Mouse (Mus musculus) liver, embryonic 16.5 days (tissue): ENCODE results near the gene Rc3h1. TPM values are rescaled to one million over a fixed set of nuclear protein-coding genes. Genes with fewer than 3 reads are reported as not detected.
"Not testable (repeated sequence)": the region's sequence is repeated elsewhere in the genome, so short reads cannot be mapped to it uniquely, and the experiment has no call there.

ENCODE experiments used
- ATAC-seq: fragments of 200-750 bp; cut with Nextera tagmentation; 2 replicates; pipeline ENCODE4 v1.8.0; 2017; ENCODE audit warnings: low read depth, mild to moderate bottlenecking, moderate number of reproducible peaks, moderate library complexity
- H3K27ac ChIP-seq: fragments of 300-500 bp; sonication (generic); 2 replicates; pipeline ENCODE4 v1.5.1; 2014; ENCODE audit warnings: mild to moderate bottlenecking, low read length
- H3K27me3 ChIP-seq: fragments of 300-500 bp; sonication (generic); 2 replicates; pipeline ENCODE4 v1.6.1; 2014; ENCODE audit warnings: low read depth, low read length, mixed read lengths; ENCODE audit not compliant: control insufficient read depth, insufficient read depth
- H3K36me3 ChIP-seq: fragments of 300-500 bp; sonication (generic); 2 replicates; pipeline ENCODE4 v1.6.1; 2014; ENCODE audit warnings: mild to moderate bottlenecking; ENCODE audit not compliant: control insufficient read depth, insufficient read depth
- H3K4me1 ChIP-seq: fragments of 300-500 bp; sonication (generic); 2 replicates; pipeline ENCODE4 v1.6.1; 2014; ENCODE audit warnings: low read depth, low read length, mixed read lengths; ENCODE audit not compliant: control insufficient read depth
- H3K4me2 ChIP-seq: fragments of 300-500 bp; sonication (generic); 2 replicates; pipeline ENCODE4 v1.6.1; 2014; ENCODE audit warnings: low read depth, low read length, mixed read lengths
- H3K4me3 ChIP-seq: fragments of 300-500 bp; sonication (generic); 2 replicates; pipeline ENCODE4 v1.5.1; 2014; ENCODE audit warnings: low read depth, mild to moderate bottlenecking, low read length
- H3K9ac ChIP-seq: fragments of 300-500 bp; sonication (generic); 2 replicates; pipeline ENCODE4 v1.6.1; 2014; ENCODE audit warnings: low read depth, low read length
- H3K9me3 ChIP-seq: fragments of 300-500 bp; sonication (generic); replicated peaks from 2 replicates; pipeline ENCODE4 v1.6.1; 2016; ENCODE audit warnings: low read length; ENCODE audit not compliant: control insufficient read depth
- WGBS: fragments of 180-500 bp; shearing (Covaris S2); extraction: QIAGEN DNeasy Blood & Tissue Kit; methylation state at CpG from one replicate; pipeline ENCODE4 v1.1.7; 2014; ENCODE audit not compliant: insufficient replicate concordance; 5-methylcytosine and 5-hydroxymethylcytosine counted together
- polyA plus RNA-seq: library from polyadenylated mRNA; unstranded; fragments of >200 nt; fragmentation: Nextera tagmentation; extraction: Ambion mirVana; gene quantifications from 2 replicates; pipeline ENCODE4 v1.2.1, GENCODE M21; 2015

Gene Rc3h1
- polyA plus RNA-seq, 1 experiment from 2014 or later: 3.4 TPM

GRCm38 (mm10) chr1:160980021-160980420 lies 73.8 kb downstream of the Rc3h1 start:
- Histone ChIP-seq H3K9me3 (no peaks in the 10 kb centered on the region), H3K4me2 (no peak overlapping the region), H3K4me1 (no peaks in the 10 kb centered on the region), H3K9ac (no peak overlapping the region), H3K27ac (peak overlapping the region; percentile 39), H3K36me3 (no peaks in the 10 kb centered on the region), H3K4me3 (no peak overlapping the region), H3K27me3 (no peaks in the 10 kb centered on the region)
- ATAC-seq: no peak
- 37% methylated on average over 5 of the region's 5 CpGs for WGBS

- Histone ChIP-seq H3K4me1 (peaks cover 2% of the 10 kb centered on the region), H3K9me3 (no peaks in the 10 kb centered on the region), H3K27ac (peak overlapping the region; percentile 79), H3K27me3 (no peaks in the 10 kb centered on the region), H3K36me3 (no peaks in the 10 kb centered on the region), H3K4me3 (no peak overlapping the region), H3K9ac (no peak overlapping the region), H3K4me2 (no peak overlapping the region)
- 63% methylated on average over 8 of the region's 8 CpGs for WGBS
- ATAC-seq: peak; percentile 71
These were observed 74.5 kb downstream of the Rc3h1 start for GRCm38 (mm10) chr1:160980537-160981234.

- ATAC-seq: peak; percentile 52; the same call in 1 of the 2 replicates
- WGBS: 72% methylated on average over 4 of the region's 4 CpGs
These were observed 75.1 kb downstream of the Rc3h1 start for GRCm38 (mm10) chr1:160981337-160981736.

GRCm38 (mm10) chr1:160982887-160983286 lies 76.7 kb downstream of the Rc3h1 start:
- H3K27ac ChIP-seq: no peak overlapping the region
- no peaks in the 10 kb centered on the region for H3K36me3 ChIP-seq
- no peak overlapping the region for H3K4me2 ChIP-seq
- H3K27me3 ChIP-seq: no peaks in the 10 kb centered on the region
- H3K9me3 ChIP-seq: no peaks in the 10 kb centered on the region
- no peak overlapping the region for H3K4me3 ChIP-seq
- no peak for ATAC-seq
- no peak overlapping the region for H3K9ac ChIP-seq
- WGBS: 69% methylated on average over 3 of the region's 3 CpGs
- H3K4me1 ChIP-seq: peaks cover 2% of the 10 kb centered on the region

More at GRCm38 (mm10) chr1:160981337-160981736, 75.1 kb downstream of the Rc3h1 start:
- no peaks in the 10 kb centered on the region for H3K36me3 ChIP-seq
- H3K27me3 ChIP-seq: no peaks in the 10 kb centered on the region
- H3K4me2 ChIP-seq: no peak overlapping the region
- H3K4me1 ChIP-seq: peaks cover 2% of the 10 kb centered on the region
- H3K9me3 ChIP-seq: no peaks in the 10 kb centered on the region
- H3K9ac ChIP-seq: no peak overlapping the region
- no peak overlapping the region for H3K4me3 ChIP-seq
- H3K27ac ChIP-seq: peak overlapping the region; percentile 79

- 57% methylated on average over 1 of the region's 1 CpGs for WGBS
- H3K27ac ChIP-seq, H3K4me3 ChIP-seq, H3K9ac ChIP-seq, H3K9me3 ChIP-seq, H3K4me1 ChIP-seq, H3K36me3 ChIP-seq, ATAC-seq, H3K4me2 ChIP-seq, H3K27me3 ChIP-seq: not testable (repeated sequence)
These were observed 78.5 kb downstream of the Rc3h1 start for GRCm38 (mm10) chr1:160984731-160985130.

- no peak overlapping the region for H3K4me2 ChIP-seq
These were observed 79.3 kb downstream of the Rc3h1 start for GRCm38 (mm10) chr1:160985477-160985876.

GRCm38 (mm10) chr1:160986881-160987635 lies 80.8 kb downstream of the Rc3h1 start:
- H3K36me3 ChIP-seq: no peaks in the 10 kb centered on the region
- no peaks in the 10 kb centered on the region for H3K9me3 ChIP-seq
- H3K9ac ChIP-seq: peak overlapping the region; percentile 16; the same call in 1 of the 2 replicates
- peak; percentile 87 for ATAC-seq
- peak overlapping the region; percentile 68 for H3K27ac ChIP-seq
- H3K4me2 ChIP-seq: no peak overlapping the region
- WGBS: 67% methylated on average over 17 of the region's 17 CpGs
- peak overlapping the region; percentile 49 for H3K4me3 ChIP-seq
- no peaks in the 10 kb centered on the region for H3K27me3 ChIP-seq
- peaks cover 2% of the 10 kb centered on the region for H3K4me1 ChIP-seq

More at GRCm38 (mm10) chr1:160985477-160985876, 79.3 kb downstream of the Rc3h1 start:
- no peaks in the 10 kb centered on the region for H3K9me3 ChIP-seq
- no peaks in the 10 kb centered on the region for H3K27me3 ChIP-seq
- H3K9ac ChIP-seq: no peak overlapping the region
- peaks cover 2% of the 10 kb centered on the region for H3K4me1 ChIP-seq
- no peak for ATAC-seq
- H3K4me3 ChIP-seq: no peak overlapping the region
- H3K36me3 ChIP-seq: no peaks in the 10 kb centered on the region
- WGBS: 67% methylated on average over 6 of the region's 6 CpGs
- H3K27ac ChIP-seq: no peak overlapping the region

- no peak overlapping the region for H3K9ac ChIP-seq
- no peak for ATAC-seq
- no peaks in the 10 kb centered on the region for H3K27me3 ChIP-seq
- H3K4me3 ChIP-seq: peak overlapping the region; percentile 49
- peaks cover 2% of the 10 kb centered on the region for H3K4me1 ChIP-seq
- H3K36me3 ChIP-seq: no peaks in the 10 kb centered on the region
- WGBS: 66% methylated on average over 15 of the region's 15 CpGs
- no peaks in the 10 kb centered on the region for H3K9me3 ChIP-seq
- H3K4me2 ChIP-seq: peak overlapping the region; percentile 30
- no peak overlapping the region for H3K27ac ChIP-seq
These were observed 83.2 kb downstream of the Rc3h1 start for GRCm38 (mm10) chr1:160989395-160989794.

- Histone ChIP-seq H3K9ac (no peak overlapping the region), H3K27ac (no peak overlapping the region), H3K4me3 (no peak overlapping the region), H3K36me3 (no peaks in the 10 kb centered on the region; the same call in 1 of the 2 replicates), H3K27me3 (no peaks in the 10 kb centered on the region), H3K9me3 (no peaks in the 10 kb centered on the region), H3K4me2 (no peak overlapping the region), H3K4me1 (no peaks in the 10 kb centered on the region; the same call in 1 of the 2 replicates)
- 55% methylated on average over 6 of the region's 6 CpGs for WGBS
- ATAC-seq: no peak
These were observed 87.6 kb downstream of the Rc3h1 start for GRCm38 (mm10) chr1:160993851-160994250.
